In the genomic region with DNA sequence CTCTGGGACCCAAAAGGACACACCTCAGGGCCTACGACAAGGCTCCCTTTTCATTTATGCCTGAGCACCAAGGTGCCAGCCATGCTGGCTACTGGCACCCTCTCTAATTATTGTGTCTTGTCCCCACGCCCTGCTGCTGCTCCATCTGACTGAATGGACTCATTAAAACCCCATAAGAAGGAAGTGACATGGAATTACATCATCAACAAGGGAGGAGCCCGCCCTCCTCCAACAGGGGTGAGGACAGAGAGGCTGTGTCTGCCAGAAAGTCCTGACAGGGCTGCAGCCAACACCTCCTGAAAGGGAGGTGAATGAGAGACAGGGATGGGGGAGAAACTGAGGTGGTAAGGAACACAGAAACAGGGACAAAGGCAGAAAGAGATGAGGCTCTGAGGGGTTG, we compare ENCODE assay signal across 14 mouse cellular contexts. TPM values are rescaled to one million over a fixed set of nuclear protein-coding genes. Genes with fewer than 3 reads are reported as not detected.
DNase-seq lines count a peak whose midpoint lies in the region; ATAC-seq and TF ChIP-seq lines count a peak whose summit lies in the region.
"Had no signal": no experiment of that assay in that cellular context is flagged by ENCODE, and none has a peak within 500 bp of the region (broad histone marks: within the 10 kb centered on the region; RNA-seq: fewer than 3 reads in every experiment).

No protein-coding gene starts in this region.

- no peak overlapping the region for H3K4me2 ChIP-seq in forebrain, embryonic 12.5 days
- no peak overlapping the region for H3K4me2 ChIP-seq in forebrain, postnatal 0 days (ENCODE audit: low read depth)
- no peak overlapping the region for H3K4me2 ChIP-seq in myocyte (ENCODE audit: low read depth)
- H3K4me2 ChIP-seq: limb, embryonic 15.5 days had no signal

- DNase-seq in forebrain, postnatal 0 days = no peak
- peak; percentile 53 for DNase-seq in lung, postnatal 36 days
- no peak for DNase-seq in lung, postnatal 4 days
- DNase-seq in cerebellum, postnatal 14 days = peak; percentile 49 to 60
- DNase-seq in urinary bladder, postnatal 10 days (ENCODE audit: low spot score) = no peak
- no peak for DNase-seq in adipocyte (ENCODE audit: low spot score)
- DNase-seq: gastrocnemius, postnatal 25 days; layer of hippocampus, postnatal 36 days; thymus, postnatal 4 days had no signal

- TF ChIP-seq POLR2A in myocyte (IDR thresholded peaks at IDR 0.05; ENCODE audit: insufficient read length, low read depth) = peak; percentile 46

- no peaks in the 10 kb centered on the region for H3K36me3 ChIP-seq in forebrain, embryonic 12.5 days (replicated peaks)
- no peaks in the 10 kb centered on the region for H3K36me3 ChIP-seq in forebrain, postnatal 0 days (ENCODE audit: insufficient read depth)
- H3K36me3 ChIP-seq in myocyte (ENCODE audit: control insufficient read depth, insufficient read depth) = no peaks in the 10 kb centered on the region
- H3K36me3 ChIP-seq: limb, embryonic 15.5 days had no signal

- H3K4me1 ChIP-seq in forebrain, embryonic 12.5 days = no peaks in the 10 kb centered on the region
- H3K4me1 ChIP-seq in forebrain, postnatal 0 days (ENCODE audit: insufficient read depth) = no peaks in the 10 kb centered on the region
- H3K4me1 ChIP-seq: limb, embryonic 15.5 days had no signal

- no peak for ATAC-seq in forebrain, embryonic 12.5 days (ENCODE audit: low FRiP score)
- no peak for ATAC-seq in forebrain, postnatal 0 days
- ATAC-seq: hindbrain, embryonic 16.5 days had no signal

- no peak for TF ChIP-seq CTCF in forebrain, postnatal 0 days (IDR thresholded peaks at IDR 0.05; ENCODE audit: low read depth)

- H3K4me3 ChIP-seq in forebrain, embryonic 12.5 days (replicated peaks) = no peak overlapping the region
- H3K4me3 ChIP-seq in forebrain, postnatal 0 days (ENCODE audit: low read depth, low read length) = no peak overlapping the region
- no peak overlapping the region for H3K4me3 ChIP-seq in myocyte
- H3K4me3 ChIP-seq: limb, embryonic 15.5 days had no signal

- WGBS in forebrain, embryonic 12.5 days = 62% methylated on average over 3 of the region's 3 CpGs
- 41% methylated on average over 3 of the region's 3 CpGs for WGBS in forebrain, postnatal 0 days

- H3ac ChIP-seq in myocyte (ENCODE audit: control insufficient read depth, insufficient read length) = no peak overlapping the region

- H3K79me2 ChIP-seq in myocyte (ENCODE audit: control insufficient read depth, insufficient read depth) = no peaks in the 10 kb centered on the region

- H3K9ac ChIP-seq in forebrain, embryonic 12.5 days = 0 out of 2 replicates have a peak overlapping the region, but pooled peaks have one; percentile 7
- no peak overlapping the region for H3K9ac ChIP-seq in forebrain, postnatal 0 days
- H3K9ac ChIP-seq: limb, embryonic 15.5 days had no signal

- H3K27ac ChIP-seq in forebrain, embryonic 12.5 days = no peak overlapping the region
- H3K27ac ChIP-seq in forebrain, postnatal 0 days (ENCODE audit: low read depth, low read length) = no peak overlapping the region
- H3K27ac ChIP-seq: kidney, postnatal 0 days; limb, embryonic 15.5 days had no signal

- no peaks in the 10 kb centered on the region for H3K9me3 ChIP-seq in forebrain, embryonic 12.5 days
- H3K9me3 ChIP-seq in forebrain, postnatal 0 days (ENCODE audit: low read length) = no peaks in the 10 kb centered on the region
- H3K9me3 ChIP-seq: limb, embryonic 15.5 days had no signal

- 0 out of 2 replicates have a peak, but pooled peaks cover 3% of the 10 kb centered on the region for H3K27me3 ChIP-seq in forebrain, embryonic 12.5 days
- H3K27me3 ChIP-seq in forebrain, postnatal 0 days (ENCODE audit: insufficient read depth, low read length) = no peaks in the 10 kb centered on the region
- H3K27me3 ChIP-seq in myocyte (ENCODE audit: control insufficient read depth, insufficient read depth, insufficient read length) = no peaks in the 10 kb centered on the region
- H3K27me3 ChIP-seq: limb, embryonic 15.5 days had no signal

TF ChIP-seq in myocyte, 11 proteins besides CTCF, POLR2A, EP300 and RAD21:
- TF ChIP-seq MYOD1 (IDR thresholded peaks at IDR 0.05; ENCODE audit: control insufficient read depth in 1 of 3, insufficient read length in 2 of 3, low read depth in 2 of 3) (peak in 1 of 3 experiments; percentile 7), CEBPB (IDR thresholded peaks at IDR 0.05; ENCODE audit: insufficient read depth, poor library complexity, severe bottlenecking) (peak; percentile 71; the same call in 1 of the 2 replicates), TCF3 (IDR thresholded peaks at IDR 0.05; ENCODE audit: insufficient read length, low read depth) (no peak), TCF12 (IDR thresholded peaks at IDR 0.05; ENCODE audit: insufficient read depth, poor library complexity, severe bottlenecking) (no peak)

RNA-seq across cellular contexts. Expression of gene Bloc1s4, which starts 17.8 kb away (rescaled TPM):
- 25.3 TPM in 2 replicates for polyA plus RNA-seq in forebrain, embryonic 12.5 days (2016; fragmentation: Nextera tagmentation; extraction: Ambion mirVana)
- 23.6 and 23.8 TPM in 2 replicates for total RNA-seq in forebrain, postnatal 0 days (2014; rRNA removed)
- 32.7 and 36.2 TPM in 2 replicates for polyA plus RNA-seq in forebrain, postnatal 0 days (2015; fragmentation: Nextera tagmentation; extraction: Ambion mirVana)
- 20.3 TPM for polyA plus RNA-seq in myocyte (2012; fragmentation: generic; extraction: Trizol)

RNA-seq across cellular contexts. Expression of gene D5Ertd579e, which starts 34.9 kb away (rescaled TPM):
- polyA plus RNA-seq in forebrain, embryonic 12.5 days (2016; fragmentation: Nextera tagmentation; extraction: Ambion mirVana) = 44.2 and 46.6 TPM in 2 replicates
- 84.7 and 105 TPM in 2 replicates for total RNA-seq in forebrain, postnatal 0 days (2014; rRNA removed)
- 23.3 and 27.4 TPM in 2 replicates for polyA plus RNA-seq in forebrain, postnatal 0 days (2015; fragmentation: Nextera tagmentation; extraction: Ambion mirVana)
- 12.3 TPM for polyA plus RNA-seq in myocyte (2012; fragmentation: generic; extraction: Trizol)

Comparison
In these comparisons a context has a peak if more than half of its experiments do, and no peak if none do; other contexts are left out.
1. DNase-seq: peak in lung, postnatal 36 days (single experiment) and cerebellum, postnatal 14 days (2 of 2); none in forebrain, postnatal 0 days (single experiment), lung, postnatal 4 days (0 of 2), urinary bladder, postnatal 10 days (single experiment) and adipocyte (single experiment).